Mouse (Mus musculus) heart, adult 2 months (tissue): Measurements from ENCODE around the gene Rps6kc1.

Experiments used
- CTCF ChIP-seq: fragments of 200-600 bp; IDR thresholded peaks from 2 replicates; pipeline ENCODE4 v1.8.1; 2022; ENCODE audit warnings: antibody characterized with exemption, mild to moderate bottlenecking, moderate library complexity
- EP300 ChIP-seq: fragments of 200-500 bp; IDR thresholded peaks from 2 replicates; pipeline ENCODE4 v1.6.1; 2011; ENCODE audit warnings: low read depth, low read length, control low read depth; ENCODE audit not compliant: insufficient read depth
- POLR2A ChIP-seq: fragments of 200-500 bp; IDR thresholded peaks from 2 replicates; pipeline ENCODE4 v1.6.1; 2011; ENCODE audit warnings: mild to moderate bottlenecking, low read depth, low read length, control low read depth; ENCODE audit not compliant: insufficient read depth

- TF ChIP-seq CTCF: no peak
- TF ChIP-seq POLR2A: no peak
- no peak for TF ChIP-seq EP300
Observed at GRCm38 (mm10) chr1:190767621-190768020, 143.9 kb downstream of the Rps6kc1 start.
